Mouse (Mus musculus): ENCODE results near the gene Tbc1d10c.
A peak's percentile ranks its signal among the peaks of the same experiment; 100 is the strongest.

Gene Tbc1d10c

GRCm38 (mm10) chr19:4191528-4192250, 605 bp upstream of the Tbc1d10c start, which contains the start of gene Ppp1ca:
Ppp1ca (plus strand) TSS chr19:4192065.
- DNase-seq (ENCODE audit: low spot score) = peak; percentile 97

- no peak for DNase-seq (ENCODE audit: low spot score)
Measured at GRCm38 (mm10) chr19:4189051-4189620, 1.9 kb downstream of the Tbc1d10c start.

- DNase-seq (ENCODE audit: low spot score) = no peak
Measured at GRCm38 (mm10) chr19:4187303-4187702, 3.8 kb downstream of the Tbc1d10c start.

- no peak for DNase-seq (ENCODE audit: low spot score)
Measured at GRCm38 (mm10) chr19:4184976-4185975, 5.8 kb downstream of the Tbc1d10c start.

GRCm38 (mm10) chr19:4183689-4184088, 7.4 kb downstream of the Tbc1d10c start:
- no peak for DNase-seq (ENCODE audit: low spot score)

GRCm38 (mm10) chr19:4181892-4182291, 9.2 kb downstream of the Tbc1d10c start:
- no peak for DNase-seq (ENCODE audit: low spot score)

GRCm38 (mm10) chr19:4180411-4180810, 10.7 kb downstream of the Tbc1d10c start:
- no peak for DNase-seq (ENCODE audit: low spot score)

- no peak for DNase-seq (ENCODE audit: low spot score)
Measured at GRCm38 (mm10) chr19:4175368-4175947, 15.6 kb downstream of the Tbc1d10c start, which contains the start of gene Carns1. Carns1 (minus strand) TSS chr19:4175479.

- DNase-seq (ENCODE audit: low spot score) = no peak
Measured at GRCm38 (mm10) chr19:4172925-4173324, 18.2 kb downstream of the Tbc1d10c start.

- DNase-seq (ENCODE audit: low spot score) = no peak
Measured at GRCm38 (mm10) chr19:4171393-4172290, 19.4 kb downstream of the Tbc1d10c start.

GRCm38 (mm10) chr19:4170723-4171392, 20.2 kb downstream of the Tbc1d10c start:
- no peak for DNase-seq (ENCODE audit: low spot score)

- no peak for DNase-seq (ENCODE audit: low spot score)
Measured at GRCm38 (mm10) chr19:4169810-4170209, 21.3 kb downstream of the Tbc1d10c start.

- peak; percentile 99 for DNase-seq (ENCODE audit: low spot score)
Measured at GRCm38 (mm10) chr19:4169378-4169784, 21.7 kb downstream of the Tbc1d10c start.

GRCm38 (mm10) chr19:4166678-4167476, 24.2 kb downstream of the Tbc1d10c start:
- no peak for DNase-seq (ENCODE audit: low spot score)

- no peak for DNase-seq (ENCODE audit: low spot score)
Measured at GRCm38 (mm10) chr19:4164721-4165120, 26.4 kb downstream of the Tbc1d10c start.

GRCm38 (mm10) chr19:4164100-4164499, 27.0 kb downstream of the Tbc1d10c start:
- no peak for DNase-seq (ENCODE audit: low spot score)

GRCm38 (mm10) chr19:4163543-4163887, 27.6 kb downstream of the Tbc1d10c start:
- no peak for DNase-seq (ENCODE audit: low spot score)

- peak; percentile 94 for DNase-seq (ENCODE audit: low spot score)
Measured at GRCm38 (mm10) chr19:4162646-4163542, 28.2 kb downstream of the Tbc1d10c start, which contains the start of gene Rps6kb2. Rps6kb2 (minus strand) TSS chr19:4163354.

Measured in ovary, postnatal 14 days (tissue).